Mouse (Mus musculus): ENCODE measurements around the gene Uggt1.

The Uggt1 gene

DNA sequence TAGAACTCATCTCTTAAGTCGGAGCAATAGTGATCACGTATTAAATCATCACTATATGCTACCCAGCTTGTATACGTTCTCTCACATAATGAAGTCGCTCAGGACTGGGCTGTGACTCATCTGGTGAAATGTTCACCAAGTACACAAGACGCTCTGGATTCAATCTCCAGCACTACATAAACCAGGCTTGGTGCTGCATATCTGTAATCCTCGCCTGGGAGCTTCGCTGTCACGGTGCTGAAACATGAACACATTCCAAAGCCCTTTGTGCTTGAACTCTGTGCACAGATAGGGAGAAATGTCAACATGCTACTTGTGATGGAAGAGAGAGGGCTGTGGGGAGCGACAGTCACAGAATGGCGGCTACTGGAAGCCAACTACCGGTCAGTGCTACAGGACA lies 52.6 kb downstream of the Uggt1 start:
- no peak for DNase-seq (ENCODE audit: extremely low spot score, low read depth, low spot score)

DNA sequence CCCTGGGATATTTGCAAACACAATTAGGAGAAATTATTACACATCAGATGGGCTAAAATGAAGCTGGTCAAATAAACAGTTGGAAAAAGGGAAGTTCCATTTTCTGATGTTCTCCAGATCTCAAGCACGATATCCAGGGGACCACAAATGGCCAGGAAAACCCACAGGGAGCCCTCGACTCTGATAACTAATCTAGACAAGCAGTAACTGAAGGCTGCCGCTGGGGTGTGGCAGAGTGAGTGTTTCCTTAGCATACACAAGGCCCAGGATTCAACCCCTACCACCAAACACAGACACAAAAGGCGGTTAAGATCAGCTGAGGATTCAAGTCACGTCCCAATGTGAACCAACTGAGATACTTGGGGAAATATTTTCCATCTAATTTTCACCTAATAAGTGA lies 64.5 kb downstream of the Uggt1 start:
- no peak for DNase-seq (ENCODE audit: extremely low spot score, low read depth, low spot score)

- no peak for DNase-seq (ENCODE audit: extremely low spot score, low read depth, low spot score)
These were observed 71.1 kb downstream of the Uggt1 start for GRCm38 (mm10) chr1:36173461-36173860.

GRCm38 (mm10) chr1:36172941-36173340 lies 71.6 kb downstream of the Uggt1 start:
- no peak for DNase-seq (ENCODE audit: extremely low spot score, low read depth, low spot score)

- no peak for DNase-seq (ENCODE audit: extremely low spot score, low read depth, low spot score)
These were observed 81.8 kb downstream of the Uggt1 start for GRCm38 (mm10) chr1:36162687-36163086.

- DNase-seq (ENCODE audit: extremely low spot score, low read depth, low spot score) = no peak
These were observed 83.3 kb downstream of the Uggt1 start for GRCm38 (mm10) chr1:36161208-36161607.

GRCm38 (mm10) chr1:36160246-36160645 lies 84.3 kb downstream of the Uggt1 start:
- DNase-seq (ENCODE audit: extremely low spot score, low read depth, low spot score) = no peak

GRCm38 (mm10) chr1:36149411-36149810 lies 95.1 kb downstream of the Uggt1 start:
- DNase-seq (ENCODE audit: extremely low spot score, low read depth, low spot score) = no peak

- no peak for DNase-seq (ENCODE audit: extremely low spot score, low read depth, low spot score)
These were observed 95.7 kb downstream of the Uggt1 start for GRCm38 (mm10) chr1:36148809-36149208.

DNA sequence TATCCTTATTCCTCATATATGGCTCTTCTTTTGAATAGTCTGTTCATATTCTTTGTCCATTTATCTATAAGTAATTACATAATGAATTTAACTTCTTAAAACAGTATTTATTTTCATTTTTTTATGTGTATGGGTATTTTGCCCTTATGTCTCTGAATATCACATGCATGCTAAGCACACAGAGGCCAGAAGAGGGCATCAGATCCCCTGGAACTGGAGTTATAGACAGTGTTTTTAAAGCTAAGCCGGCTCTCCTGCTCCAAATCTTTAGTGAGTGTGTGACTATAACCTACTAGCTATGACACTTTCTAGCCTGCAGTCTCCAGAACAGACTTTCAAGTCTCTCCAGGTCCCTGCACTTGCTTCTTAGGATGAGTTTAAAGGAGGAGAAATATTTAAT lies 99.5 kb downstream of the Uggt1 start:
- no peak for DNase-seq (ENCODE audit: extremely low spot score, low read depth, low spot score)

DNA sequence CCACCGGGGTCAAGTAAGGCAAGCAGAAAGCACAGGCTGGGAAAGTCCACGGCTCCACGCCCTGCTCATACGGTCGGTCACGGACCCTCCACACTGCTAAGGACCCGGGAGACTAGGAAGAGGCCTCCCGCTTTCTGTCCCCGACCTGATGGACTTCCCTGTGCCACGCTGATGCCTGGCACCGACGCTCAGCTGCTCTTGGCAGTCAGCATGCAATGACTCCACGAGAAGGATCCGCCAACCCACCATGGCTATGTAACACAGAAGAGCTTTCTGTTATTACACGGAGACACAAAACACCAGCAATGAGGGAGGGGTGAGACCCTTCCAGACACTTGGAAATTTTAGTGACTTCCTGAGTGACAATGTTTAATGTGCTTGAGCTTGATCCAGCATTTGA lies 104.2 kb downstream of the Uggt1 start:
- DNase-seq (ENCODE audit: extremely low spot score, low read depth, low spot score) = no peak

- DNase-seq (ENCODE audit: extremely low spot score, low read depth, low spot score) = peak; percentile 50
These were observed 109.9 kb downstream of the Uggt1 start for GRCm38 (mm10) chr1:36134584-36134983.

- no peak for DNase-seq (ENCODE audit: extremely low spot score, low read depth, low spot score)
These were observed 110.9 kb downstream of the Uggt1 start for GRCm38 (mm10) chr1:36133647-36134046.

- no peak for DNase-seq (ENCODE audit: extremely low spot score, low read depth, low spot score)
These were observed 111.5 kb downstream of the Uggt1 start for GRCm38 (mm10) chr1:36133041-36133440.

DNA sequence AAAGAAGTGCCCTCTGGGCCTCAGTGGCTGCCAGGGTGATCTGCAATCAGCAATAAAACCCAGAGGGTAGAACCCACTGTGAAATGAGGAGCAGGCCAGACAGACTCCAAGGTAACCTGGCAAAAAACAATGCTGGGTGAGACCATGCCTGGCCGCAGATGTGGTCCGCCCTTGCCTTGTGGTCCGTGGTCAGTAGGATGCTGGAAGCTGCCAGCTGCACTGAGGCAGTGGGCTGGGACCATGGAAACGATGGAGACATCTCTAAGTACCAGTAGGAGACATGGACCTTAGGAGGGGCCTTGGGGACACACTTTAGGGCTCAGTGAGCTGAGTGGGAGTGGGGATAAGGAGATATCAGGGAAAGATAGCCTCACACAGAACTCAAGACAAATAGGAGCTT lies 112.3 kb downstream of the Uggt1 start:
- no peak for DNase-seq (ENCODE audit: extremely low spot score, low read depth, low spot score)

DNA sequence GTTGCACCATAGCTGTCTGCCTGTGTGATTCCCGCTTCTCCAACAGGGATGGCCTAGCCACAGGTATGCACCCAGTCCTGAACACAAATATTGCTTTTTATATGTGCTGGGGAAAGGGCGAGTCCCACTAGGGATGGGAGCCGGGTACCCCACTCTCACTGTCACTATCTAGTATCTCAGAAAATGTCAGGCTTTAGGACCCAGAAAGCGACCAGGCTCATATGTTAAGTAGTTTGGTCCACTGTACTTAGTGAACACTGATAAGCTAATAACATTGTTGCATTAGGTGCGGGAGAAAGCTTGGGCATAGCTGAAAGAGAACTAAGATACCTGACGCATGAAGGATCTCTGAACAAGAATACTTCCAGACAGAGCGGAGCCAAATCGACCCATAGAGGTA lies 112.8 kb downstream of the Uggt1 start:
- DNase-seq (ENCODE audit: extremely low spot score, low read depth, low spot score) = no peak

- no peak for DNase-seq (ENCODE audit: extremely low spot score, low read depth, low spot score)
These were observed 113.4 kb downstream of the Uggt1 start for GRCm38 (mm10) chr1:36131154-36131553.

GRCm38 (mm10) chr1:36130307-36131035 lies 114.0 kb downstream of the Uggt1 start:
- no peak for DNase-seq (ENCODE audit: extremely low spot score, low read depth, low spot score)

GRCm38 (mm10) chr1:36129881-36130280 lies 114.6 kb downstream of the Uggt1 start:
- DNase-seq (ENCODE audit: extremely low spot score, low read depth, low spot score) = no peak

GRCm38 (mm10) chr1:36129126-36129525 lies 115.4 kb downstream of the Uggt1 start:
- DNase-seq (ENCODE audit: extremely low spot score, low read depth, low spot score) = no peak

DNA sequence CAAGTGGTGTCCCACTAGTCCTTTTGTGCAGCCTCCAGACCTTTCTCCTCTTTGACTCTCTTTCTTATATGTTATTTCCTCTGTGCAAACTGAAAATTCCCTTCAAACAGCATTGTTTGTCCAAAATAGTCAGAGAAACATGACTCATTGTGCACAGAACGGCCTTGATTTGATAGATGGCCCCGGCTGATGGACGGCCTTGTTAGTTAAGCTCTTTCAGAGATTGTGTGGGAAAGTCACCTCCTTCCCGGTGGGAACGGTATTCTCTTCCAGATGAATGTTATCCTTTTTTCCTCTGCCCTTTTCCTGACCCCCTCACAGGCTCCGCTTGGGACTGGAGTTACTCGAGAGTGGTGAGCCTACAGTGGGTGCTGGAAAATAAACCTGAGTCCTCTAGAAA lies 119.4 kb downstream of the Uggt1 start:
- no peak for DNase-seq (ENCODE audit: extremely low spot score, low read depth, low spot score)

- no peak for DNase-seq (ENCODE audit: extremely low spot score, low read depth, low spot score)
These were observed 123.3 kb downstream of the Uggt1 start for GRCm38 (mm10) chr1:36121172-36121571.

GRCm38 (mm10) chr1:36119426-36119825 lies 125.1 kb downstream of the Uggt1 start:
- no peak for DNase-seq (ENCODE audit: extremely low spot score, low read depth, low spot score)
